Mouse (Mus musculus): ENCODE measurements around the gene Npepps.
"Not testable (repeated sequence)": the region's sequence is repeated elsewhere in the genome, so short reads cannot be mapped to it uniquely, and the experiment has no call there.

Gene Npepps

DNA sequence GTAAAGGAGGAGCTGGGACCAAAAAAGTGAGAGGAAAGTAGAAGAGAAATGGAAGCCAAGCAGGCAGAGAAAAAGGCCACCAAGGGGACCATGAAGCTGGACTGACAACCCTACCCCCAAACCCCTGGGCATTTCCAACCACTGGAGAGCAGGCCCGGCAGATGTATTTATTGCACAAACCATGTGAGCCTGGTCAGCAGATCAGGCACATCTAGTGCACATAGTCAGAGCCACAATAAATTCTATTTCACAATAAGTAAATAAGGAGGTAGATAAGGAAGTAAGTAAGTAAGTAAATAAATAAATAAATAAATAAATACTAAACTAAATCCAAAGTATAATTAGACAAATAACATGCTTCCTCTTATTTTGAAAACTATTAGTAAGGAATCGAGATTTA is 51.0 kb downstream of the Npepps start:
- DNase-seq, result no peak

DNA sequence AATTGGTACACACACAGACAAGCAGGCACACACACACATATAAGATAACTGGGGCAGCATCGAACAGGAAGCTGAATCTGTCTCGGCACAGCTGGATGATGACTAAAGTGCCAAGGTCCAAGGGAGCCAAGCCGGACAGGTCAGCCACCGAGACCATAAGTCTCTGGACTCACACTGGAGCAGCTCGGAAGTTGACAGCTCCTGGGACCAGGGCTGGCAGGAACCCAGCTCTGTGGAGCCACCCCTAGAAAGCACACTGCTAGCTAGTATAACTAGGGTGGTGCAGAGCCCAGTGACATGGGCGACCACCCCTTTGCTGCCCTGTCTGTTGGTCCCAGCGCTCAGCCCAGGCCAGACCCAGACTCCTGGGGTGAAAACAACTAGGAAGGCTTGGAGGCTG is 51.5 kb downstream of the Npepps start:
- no peak for DNase-seq

DNA sequence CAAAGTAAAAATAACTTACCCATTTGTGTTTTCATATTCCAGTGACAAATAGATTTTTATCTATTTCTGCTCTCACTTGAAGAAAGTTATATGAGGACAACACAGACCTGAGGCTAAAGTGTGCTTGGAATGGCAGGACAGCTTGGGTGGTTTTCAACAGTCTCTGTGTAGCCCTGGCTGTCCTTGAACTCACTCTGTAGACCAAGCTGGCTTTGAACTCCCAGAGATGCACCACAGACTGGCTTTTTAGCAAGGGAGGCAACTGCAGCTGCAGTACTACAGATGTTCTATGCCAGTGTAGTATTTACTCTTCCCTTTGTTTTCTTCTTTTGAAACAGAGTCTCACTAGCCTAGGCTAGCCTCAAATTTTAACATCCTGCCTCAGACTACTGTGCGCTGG is 54.3 kb downstream of the Npepps start:
- no peak for DNase-seq

DNA sequence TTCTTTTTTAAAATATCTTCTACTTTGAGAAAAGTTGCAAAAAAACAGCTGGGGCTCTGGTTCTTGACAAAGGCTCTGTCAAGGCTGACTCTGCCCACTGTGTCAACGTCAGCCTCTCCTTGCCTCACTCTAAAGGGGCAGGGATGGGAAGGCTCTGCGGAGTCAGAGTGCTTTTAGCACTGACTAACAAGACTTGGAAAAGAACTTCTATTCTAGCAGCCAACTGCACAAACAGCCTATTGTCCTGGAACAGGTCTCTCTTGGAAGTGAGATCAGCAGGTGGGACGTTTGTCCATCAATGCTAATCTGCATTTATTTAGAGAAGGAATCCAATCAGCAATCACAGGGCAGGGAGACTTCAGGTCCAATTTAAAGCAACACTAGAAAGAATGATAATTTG is 57.0 kb downstream of the Npepps start:
- no peak for DNase-seq

DNA sequence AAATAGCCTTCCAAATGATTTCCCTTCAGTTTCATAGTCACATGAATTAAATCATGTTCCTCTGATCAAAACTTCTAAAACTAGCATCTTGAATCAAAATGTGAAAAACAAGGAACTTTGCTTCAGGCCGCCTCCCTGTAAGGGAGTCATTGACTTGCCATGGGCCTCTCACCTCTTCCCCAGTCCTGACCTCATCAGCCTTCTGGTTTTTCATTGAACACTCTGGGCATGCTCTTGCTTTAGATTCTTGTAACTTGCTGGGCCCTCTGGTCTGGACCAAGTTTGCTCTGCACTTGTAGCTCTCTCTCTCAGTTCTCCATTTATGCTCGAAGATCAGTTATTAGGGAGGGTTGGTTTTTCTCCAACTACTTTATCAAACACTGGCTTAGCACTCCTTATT is 58.8 kb downstream of the Npepps start:
- no peak for DNase-seq

DNA sequence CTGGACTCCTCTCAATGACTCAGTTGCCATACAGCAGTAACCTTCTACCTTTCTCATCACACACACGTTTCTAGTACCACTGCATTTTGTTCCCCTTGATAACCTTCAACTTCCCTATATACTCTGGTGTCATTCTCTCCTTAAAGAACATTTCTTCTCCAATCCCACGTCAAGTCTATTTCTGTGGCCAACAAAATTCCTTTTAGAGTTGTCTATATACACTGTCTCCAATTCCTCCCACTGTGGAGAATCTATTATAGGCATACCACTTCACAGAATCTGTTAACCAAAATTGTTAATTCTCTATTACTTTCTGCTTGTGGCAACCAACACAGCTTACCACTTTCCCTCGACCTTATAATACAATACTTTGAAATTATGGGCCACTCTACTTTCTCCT is 60.2 kb downstream of the Npepps start:
- DNase-seq, result no peak

DNA sequence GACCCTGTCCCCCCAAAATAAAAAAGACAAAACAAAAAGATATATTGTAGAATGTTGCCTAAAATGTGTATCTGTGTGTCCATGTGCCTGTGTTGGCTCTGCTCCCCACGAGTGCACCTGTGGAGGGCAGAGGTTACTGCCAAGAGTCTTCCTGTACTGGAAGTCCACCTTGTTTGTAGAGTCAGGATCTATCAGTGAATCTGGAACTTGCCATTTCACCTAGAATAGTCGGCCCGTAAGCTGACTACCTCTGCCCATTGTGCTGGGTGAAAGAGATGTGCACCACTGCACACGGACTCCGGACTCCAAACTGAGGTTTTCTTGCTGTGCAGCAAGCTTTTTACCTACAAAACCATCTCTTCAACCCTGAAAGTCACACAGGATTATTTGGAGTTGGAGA is 66.0 kb downstream of the Npepps start:
- DNase-seq, result no peak

DNA sequence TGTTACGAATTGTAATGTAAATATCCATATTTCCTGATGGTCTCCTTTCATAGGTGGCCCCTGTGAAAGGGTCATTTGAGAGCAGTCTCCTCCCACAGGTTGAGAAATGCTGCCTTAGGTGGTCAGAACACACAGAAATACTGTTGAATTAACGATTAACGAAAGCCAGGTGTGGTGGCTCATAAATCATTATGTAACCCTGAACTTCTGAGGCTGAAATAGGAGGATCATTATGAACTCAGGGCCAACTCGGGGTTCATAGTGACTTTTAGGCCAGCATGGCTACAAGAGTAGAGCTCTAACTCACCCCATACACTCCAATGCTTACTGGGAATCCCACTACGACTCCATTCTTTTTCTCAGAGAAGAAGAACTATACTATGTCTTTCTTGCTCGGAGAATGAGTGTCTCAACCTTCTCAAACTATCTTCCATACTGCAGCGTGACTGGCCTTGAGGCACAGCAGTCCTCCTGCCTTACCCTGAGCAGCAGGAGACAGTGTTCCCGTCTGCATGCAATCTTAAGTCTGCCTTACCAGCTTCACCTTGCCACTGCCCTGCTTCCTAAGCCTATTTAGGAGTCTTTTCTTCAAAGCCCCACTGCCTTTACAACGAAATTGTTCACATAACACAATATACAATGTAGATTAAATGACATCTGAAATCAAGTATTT is 69.6 kb downstream of the Npepps start:
- no peak for DNase-seq

DNA sequence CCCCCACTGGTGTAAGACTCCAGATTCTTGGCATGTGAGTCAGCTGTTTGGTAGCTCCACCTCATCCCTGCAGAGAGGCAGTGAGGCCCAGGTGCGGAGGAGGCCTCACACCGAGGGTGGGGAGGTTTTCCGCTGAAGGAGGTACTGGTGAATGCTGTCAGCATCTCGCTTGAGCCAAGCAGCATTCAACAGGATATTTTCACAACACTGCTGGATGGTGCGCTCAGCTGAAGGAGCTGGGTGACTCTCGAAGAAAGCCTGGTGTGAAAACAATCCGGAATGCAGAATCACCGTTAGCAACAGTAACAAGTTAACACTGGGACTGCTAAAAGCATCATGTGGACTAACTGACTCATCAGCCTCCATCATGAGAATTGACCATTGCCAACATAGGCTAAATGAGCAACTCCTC is 73.4 kb downstream of the Npepps start:
- peak; percentile 75 for DNase-seq

DNA sequence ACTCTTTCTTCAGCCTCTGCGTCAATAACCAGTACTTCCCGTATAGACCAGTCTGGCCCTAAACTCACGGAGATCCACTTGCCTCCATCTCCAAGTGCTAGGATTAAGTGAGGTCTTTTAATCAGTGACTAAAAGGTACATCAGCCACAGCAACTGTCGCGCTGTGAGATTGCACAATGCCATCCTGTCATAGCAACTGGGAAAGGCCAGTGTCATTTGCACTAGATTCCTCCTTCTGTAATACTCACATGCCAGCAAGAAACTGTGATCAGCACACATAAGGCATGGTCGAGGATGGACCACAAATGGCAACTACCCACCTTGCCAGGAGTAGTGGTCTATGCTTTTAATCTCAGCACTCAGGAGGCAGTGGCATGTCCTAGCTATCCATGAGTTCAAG is 80.9 kb downstream of the Npepps start:
- no peak for DNase-seq

DNA sequence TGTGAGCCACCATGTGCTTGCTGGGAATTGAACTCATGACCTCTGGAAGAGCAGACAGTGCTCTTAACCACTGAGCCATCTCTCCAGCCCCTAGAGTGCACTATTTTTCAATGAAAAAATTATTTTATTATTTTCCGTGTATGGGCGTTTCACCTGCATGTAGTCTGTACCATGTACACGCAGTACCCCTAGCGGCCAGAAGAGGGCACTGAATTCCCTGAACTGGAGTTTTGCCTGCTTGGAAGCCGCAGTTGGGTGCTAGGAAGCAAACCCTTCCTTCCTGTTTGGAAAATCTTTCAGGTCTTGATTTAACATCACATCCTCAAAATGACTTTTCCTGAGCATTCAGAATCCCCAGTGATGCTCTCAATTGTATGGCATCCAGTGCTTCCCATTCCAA is 81.8 kb downstream of the Npepps start:
- DNase-seq, result no peak

DNA sequence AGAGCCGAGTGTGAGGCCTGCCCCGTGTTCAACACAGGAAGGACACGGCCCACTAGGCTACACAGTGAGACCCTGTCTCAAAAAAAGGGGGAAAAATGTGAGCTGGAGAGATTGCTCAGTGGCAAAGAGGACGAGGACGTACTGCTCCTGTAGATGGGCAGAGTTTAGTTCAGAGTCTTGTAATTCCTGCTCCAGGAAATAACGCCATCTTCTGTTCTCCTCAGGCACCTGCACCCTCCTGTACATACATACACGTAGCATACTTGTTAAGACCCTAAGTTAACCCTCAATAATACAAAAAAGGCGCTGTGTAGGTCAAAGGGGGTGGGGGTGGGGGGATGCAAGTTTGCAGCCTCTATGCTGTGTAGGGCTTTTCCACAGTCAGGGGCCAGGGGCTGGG is 83.4 kb downstream of the Npepps start:
- no peak for DNase-seq

DNA sequence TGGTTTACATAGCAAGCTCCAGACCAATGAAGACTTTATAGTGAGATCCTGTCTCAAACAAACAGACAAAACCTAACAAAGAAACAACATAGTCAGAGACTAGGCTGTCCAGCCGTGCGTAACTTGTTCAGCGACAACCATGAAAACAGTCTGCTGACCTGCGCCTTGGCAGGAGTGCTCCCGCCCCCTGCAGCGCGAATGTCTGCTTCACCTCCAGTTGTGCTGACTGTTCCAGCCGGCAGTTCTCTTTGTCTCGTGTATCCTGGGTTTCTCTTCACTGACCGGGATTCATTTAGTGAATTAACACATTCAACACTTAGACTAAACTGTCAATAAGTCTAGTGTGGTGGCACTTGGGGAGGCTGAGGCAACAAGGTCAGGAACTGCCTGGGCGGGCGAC is 83.9 kb downstream of the Npepps start:
- DNase-seq, result no peak

DNA sequence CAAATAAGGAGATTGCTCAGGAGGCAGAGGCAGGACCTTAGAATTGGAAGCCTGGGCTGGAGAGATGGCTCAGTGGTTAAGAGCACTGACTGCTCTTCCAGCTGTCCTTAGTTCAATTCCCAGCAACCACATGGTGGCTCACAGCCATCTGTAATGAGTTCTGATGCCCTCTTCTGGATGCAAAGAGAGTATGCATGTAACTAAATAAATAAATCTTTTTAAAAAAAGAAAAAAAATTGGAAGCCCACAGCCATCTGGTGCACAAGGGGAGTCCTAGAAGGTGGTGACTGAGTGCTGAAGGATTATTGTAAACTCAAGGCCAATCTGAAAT is 87.9 kb downstream of the Npepps start:
- no peak for DNase-seq

DNA sequence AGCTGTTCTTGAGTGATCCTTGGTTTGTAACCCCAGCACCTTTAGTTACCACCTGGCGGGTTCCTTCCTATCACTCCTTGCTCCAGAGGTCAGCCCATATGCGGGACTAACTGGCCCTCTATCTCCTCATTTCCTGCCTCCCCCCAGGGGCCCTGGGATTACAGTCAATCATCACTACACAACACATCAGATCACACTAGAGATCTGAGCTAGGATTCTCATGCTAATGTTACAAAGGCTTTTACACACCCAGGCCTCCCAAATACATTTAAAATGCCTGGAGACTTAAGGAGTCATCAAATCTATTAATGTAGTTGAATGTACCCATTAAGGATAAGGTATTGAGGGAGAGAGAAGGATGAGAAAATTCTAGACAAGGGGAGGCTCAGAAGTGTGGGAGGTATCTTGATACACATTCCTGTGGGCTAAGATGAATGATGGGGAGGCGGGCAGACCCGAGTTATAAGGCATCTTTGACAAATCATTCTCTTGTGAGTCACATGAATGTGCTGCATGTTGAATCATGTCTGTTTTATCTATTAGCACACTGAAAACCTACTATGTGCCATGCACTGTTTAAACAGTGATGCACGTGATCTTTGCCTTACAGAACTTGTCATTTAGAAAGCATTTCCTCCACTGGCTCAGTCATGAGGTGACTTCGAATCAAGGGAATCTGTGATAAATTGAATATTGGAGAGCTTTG is 88.4 kb downstream of the Npepps start:
- DNase-seq, result no peak

DNA sequence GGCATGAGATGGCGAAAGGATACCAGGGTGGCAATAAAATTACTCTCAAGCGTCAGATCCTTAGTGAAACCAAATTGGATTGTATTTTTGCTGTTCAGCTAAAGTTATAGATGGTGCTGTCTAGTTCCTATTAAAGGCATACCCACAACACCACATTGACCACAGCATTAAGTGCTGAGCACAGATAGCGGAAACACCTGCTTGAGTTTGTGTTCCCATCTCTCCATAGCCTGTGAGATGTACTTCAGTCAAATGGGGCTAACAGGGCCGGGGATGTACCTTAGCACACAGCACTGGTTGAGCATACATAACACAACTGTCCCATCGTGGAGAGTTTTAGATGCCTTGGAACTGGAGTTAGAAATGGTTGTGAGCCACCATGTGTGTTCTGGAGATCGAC is 89.4 kb downstream of the Npepps start:
- DNase-seq, result no peak

DNA sequence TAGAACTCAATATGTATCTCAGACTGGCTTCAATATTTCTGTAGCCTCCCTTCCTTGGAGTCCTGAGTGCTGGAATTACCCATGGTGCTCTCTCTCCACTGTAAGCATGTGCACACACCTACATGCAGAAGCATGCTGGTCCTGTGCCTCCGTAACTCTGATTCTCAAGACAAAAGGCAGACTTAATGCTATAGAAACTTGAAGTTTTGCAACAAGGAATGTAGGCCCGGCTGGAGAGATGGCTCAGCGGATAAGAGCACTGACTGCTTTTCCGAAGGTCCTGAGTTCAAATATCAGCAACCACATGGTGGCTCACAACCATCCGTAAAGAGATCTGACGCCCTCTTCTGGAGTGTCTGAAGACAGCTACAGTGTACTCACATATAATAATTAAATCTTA is 90.8 kb downstream of the Npepps start:
- not testable (repeated sequence) for DNase-seq

DNA sequence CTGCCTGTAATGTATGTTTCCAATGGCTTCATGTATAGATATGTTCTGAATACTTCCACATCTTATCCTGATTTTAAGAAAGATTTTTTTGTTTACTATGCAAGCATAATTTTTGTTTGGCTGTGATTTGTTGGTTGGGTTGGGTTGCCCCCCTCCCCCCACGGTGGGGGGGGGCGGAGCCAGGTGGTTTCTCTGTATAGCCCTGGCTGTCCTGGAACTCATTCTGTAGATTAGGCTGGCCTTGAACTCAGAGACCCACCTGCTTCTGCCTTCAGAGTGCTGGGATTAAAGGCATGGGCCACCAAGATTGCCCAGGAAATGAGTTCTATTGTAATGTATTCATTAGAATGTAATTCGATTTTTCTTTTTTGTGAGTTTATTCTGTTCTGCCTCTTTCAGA is 91.2 kb downstream of the Npepps start:
- no peak for DNase-seq

DNA sequence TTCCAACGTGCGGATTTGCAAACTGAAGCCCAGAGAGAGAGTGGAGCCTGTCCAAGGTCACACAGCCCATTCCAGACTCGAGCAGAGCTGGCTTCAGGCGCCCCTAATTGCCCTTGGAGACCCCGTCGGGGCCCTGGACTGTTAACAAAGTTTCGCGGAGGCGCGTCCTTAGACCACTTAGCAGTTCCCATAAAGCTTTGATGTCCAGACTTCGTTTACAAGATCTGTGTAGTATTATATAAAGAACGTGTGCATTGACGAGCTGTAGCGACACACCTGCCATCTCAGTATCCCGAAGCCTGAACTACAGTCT is 91.8 kb downstream of the Npepps start:
- DNase-seq, result no peak

DNA sequence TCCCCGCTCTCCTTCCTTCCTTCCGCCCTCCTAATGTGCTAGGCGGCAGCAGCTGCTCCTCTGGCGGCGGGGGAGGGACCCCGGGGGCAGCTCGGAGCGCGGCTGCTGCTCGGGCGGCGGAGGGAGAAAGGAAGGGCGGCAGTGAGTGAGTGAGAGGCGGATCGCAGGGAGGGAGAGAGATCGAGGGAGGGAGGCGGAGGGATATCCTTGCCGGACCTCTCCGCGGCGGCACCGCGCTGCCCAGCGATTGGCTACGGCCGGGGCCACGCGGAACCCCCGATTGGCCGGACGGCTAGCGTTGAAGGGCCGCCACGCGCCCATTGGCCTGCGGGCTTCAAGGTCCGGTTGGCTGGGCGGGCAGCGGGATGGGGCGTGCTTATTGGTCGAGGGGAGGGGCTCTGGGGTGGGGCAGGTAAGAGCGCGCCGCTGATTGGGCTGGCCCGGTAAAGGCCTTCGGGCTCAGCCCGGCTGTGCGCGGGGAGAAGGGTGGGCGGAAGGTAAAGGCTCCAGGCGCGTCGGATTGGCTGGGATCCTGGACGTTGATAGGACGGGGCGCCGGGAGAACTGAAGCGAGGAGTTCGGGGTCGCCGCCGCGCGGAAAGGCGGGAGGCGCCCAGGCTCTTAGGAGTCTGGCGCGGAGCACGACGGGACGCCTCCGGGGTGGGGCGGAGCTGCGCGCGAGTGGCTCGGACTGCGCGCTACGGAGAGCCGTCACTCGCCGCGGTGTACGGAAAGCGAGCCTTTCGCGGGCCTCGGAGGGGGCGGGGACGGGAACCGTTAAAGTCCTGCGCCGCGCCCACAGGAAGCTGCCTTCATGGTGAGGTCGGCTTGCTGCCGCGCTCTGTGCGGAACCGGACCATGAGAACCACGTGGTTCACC is 92.4 kb downstream of the Npepps start, which contains the start of gene Kpnb1:
TSS of gene Kpnb1 (minus strand) at position 118 of the 879 bp plus-strand sequence.
- peak; percentile 99 for DNase-seq

DNA sequence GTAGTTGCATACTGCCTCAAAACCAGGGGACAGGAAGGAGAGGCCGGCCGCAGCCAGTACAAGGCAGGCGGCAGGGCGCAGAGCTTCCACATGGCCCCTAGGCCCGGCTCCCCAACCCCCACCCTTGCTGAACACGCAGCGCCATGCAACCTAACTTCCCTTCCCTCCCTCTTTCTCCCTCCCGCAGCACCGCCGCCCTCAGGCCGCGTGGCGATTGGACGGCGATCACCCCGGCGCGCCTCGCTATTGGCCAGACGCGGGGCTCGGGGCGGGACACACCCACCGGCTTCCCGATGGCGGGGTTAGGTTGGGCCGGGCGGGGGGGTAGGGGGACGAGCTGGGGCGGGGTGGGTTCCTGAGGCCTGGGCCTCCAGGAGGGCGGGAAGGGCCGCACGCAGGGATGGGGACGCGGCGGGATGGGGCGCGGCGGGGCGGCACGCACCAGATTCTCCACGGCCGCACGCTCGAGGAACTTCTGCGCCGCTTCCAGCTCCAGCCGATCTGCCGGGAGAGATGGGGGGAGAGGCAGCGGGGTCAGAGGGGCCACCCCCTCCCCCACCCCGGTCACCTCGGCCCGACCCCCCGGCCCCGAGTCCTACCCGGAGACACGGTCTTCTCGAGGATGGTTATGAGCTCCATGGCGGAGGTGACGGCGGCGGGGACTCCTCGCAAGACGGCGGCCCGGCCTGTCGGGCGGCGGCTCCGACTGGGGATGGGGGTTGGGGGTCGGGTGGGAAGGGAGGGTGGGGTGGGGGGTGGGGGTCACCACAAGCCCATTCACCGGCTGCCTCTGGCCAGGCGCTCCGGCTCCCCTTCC is 93.3 kb downstream of the Npepps start:
- peak; percentile 99 for DNase-seq

DNA sequence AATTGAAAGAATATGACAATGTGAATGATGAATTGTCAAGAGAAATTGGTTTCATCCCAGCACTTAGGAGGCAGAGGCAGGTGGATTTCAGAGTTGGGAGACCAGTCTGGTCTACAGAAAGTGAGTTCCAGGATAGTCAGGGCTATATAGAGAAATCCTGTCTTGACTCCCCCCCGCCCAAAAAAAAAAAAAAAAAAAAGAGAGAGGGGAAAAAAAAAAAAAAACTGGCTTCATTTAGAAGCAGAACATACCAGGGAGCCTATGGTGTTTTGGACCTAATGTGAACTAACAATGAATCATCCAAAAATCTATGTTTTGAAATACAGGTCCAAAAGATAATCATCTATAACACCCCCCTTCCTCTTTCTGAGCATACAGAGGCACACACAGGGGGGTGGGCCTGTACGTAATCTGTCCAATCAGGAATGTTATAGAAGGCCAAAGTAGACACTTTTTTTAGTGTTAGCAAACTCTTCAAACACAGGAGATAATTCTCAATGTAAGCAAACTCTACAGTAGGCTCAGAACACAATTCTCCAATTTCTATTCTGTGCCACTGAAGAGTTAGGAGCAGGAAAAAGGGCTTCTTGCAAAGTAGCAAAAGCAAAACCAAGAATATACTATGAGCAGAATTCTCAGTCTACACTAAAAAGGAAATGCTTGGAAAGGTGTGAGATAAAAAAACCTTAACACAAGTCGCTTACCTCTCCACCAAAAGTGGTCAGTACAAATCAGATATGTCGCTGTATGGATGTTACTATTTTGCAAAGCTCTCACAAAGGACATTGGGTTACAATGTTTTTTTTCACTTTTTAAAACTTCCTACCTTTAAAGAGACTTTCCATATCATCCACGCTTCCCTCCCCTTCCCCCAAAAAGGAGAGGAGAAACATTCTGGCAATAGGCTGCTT is 94.5 kb downstream of the Npepps start:
- no peak for DNase-seq

All from right cerebral cortex, postnatal 25 days (tissue).